Mouse (Mus musculus) hindlimb bud, embryonic 11.5 days (tissue): Measurements from ENCODE around the gene Rabac1.

Experiments
- DNase-seq: peaks from one replicate; pipeline ENCODE4 v3.0.0-alpha.2; 2012; ENCODE audit warnings: low read depth, low spot score; ENCODE audit errors: extremely low spot score

The Rabac1 gene

GRCm38 (mm10) chr7:24971972-24972893, at the start of gene Rabac1:
Gene Rabac1, minus strand, starts transcription at chr7:24972754.
- peak; percentile 89 for DNase-seq

- DNase-seq: no peak
These were observed 39.0 kb upstream of the Rabac1 start for GRCm38 (mm10) chr7:25011592-25011991.

DNA sequence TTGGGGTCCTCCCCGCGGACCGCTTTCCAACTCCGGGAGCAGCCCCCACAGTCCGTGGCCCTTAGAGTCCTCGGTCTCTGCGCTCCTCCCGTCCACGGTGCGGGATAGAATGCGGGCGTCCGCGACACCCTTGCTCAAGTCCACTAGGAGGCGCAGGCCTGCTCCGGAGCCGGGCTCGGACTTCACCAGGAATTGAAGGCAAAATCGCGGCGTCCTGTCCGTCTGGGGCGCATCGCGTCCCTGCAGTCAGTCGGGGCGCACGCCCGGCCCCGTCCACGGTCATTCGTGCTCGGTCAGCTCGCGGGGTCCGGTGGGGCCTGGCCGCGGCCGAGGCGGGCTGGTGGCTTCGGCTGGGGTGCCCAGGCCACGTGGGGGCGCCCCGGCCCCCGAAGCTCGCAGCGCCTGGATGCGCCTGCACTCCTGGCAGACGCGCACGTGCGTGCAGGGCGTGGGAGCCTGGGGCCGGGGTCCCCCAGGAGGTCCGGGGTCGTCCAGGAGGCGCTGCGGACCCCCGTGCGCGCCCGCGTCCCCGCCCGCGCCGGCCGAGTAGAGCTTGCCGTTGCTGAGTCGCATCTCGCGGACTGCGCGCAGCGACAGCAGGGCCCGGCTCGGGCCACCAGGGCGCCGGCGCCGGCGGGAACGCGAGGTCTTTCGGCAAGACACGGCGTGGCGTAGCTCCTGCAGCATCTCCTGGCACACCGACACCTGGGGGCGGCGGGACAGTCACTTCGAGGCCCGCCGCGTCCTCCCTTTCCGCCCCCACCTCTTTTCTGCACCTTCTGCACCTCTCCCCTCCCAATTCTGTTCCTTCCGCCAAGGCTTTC, 37.7 kb upstream of the Rabac1 start:
- no peak for DNase-seq

GRCm38 (mm10) chr7:25009099-25009700, 36.6 kb upstream of the Rabac1 start:
- no peak for DNase-seq

DNA sequence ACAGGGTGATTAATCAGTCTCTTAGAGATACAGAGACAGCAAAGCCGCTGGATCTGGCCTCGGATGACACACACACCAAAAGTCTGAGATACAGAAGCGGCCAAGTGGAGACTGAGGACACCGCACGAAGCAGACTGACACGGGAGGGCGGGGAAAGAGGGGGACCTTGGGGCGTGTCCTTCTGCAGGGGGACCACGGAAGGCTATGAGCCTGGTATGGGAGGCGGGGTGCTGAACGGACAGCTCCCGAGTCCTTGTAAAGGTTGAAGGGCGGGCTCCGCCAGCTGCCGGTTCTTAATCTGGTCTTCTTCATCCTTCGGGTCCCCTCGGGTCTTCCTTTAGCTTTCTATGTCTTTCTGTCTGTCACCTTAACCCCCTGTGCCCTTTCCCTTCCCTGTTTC, 36.1 kb upstream of the Rabac1 start:
- DNase-seq: peak; percentile 39

GRCm38 (mm10) chr7:25007609-25008374, 35.2 kb upstream of the Rabac1 start:
- DNase-seq: no peak

DNA sequence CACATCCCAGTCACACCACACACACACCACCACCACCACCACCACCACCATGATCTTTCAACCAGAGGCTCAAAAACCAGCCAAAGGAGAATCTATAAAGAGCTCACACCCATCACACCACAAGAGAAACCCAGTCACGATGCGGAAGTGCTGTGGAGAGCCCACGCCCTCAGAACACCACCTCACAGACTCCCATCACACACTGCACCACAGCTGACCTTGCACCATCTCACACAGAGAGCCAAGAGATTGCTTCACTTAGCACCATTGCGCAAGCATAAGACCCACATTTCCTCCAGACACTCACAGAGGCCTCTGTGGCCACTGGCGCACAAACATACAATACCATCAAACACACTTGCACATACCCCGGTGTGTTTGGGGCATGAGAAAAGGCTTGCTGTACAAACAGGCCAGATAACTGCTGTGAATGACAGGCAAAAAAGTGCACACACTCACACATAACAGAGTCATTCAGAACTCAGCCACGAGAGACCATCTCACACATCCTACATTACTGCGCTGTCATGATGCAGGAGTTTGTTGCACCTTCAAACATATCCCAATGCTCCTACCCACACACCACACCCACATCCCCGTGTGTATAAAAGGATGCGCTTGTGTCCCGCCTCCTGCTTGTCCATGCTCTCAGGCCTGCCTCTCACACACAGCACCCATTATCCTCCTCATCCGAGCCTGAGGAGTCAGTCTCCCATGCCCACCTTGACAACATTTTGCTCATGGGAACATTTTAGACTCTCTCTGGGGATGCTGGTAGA, 34.2 kb upstream of the Rabac1 start:
- no peak for DNase-seq

DNA sequence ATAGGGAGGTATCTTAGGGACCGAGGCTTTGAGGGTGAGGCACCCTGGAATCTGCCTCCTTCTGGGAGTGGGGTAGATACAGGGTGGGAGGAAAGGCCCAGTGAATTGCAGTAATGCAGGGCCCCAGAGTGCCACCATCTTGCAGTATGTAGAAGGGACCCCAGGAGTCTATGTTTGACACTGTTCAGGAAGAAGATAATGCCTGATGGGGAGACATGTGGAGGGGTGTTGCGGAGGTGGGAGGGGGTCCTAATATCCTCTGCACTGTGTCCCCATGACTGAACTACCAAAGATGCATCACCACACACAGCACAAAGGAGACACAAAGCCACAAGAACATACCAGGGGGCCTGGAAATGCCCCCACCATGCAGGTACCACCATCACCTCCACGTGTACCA, 33.6 kb upstream of the Rabac1 start:
- no peak for DNase-seq

DNA sequence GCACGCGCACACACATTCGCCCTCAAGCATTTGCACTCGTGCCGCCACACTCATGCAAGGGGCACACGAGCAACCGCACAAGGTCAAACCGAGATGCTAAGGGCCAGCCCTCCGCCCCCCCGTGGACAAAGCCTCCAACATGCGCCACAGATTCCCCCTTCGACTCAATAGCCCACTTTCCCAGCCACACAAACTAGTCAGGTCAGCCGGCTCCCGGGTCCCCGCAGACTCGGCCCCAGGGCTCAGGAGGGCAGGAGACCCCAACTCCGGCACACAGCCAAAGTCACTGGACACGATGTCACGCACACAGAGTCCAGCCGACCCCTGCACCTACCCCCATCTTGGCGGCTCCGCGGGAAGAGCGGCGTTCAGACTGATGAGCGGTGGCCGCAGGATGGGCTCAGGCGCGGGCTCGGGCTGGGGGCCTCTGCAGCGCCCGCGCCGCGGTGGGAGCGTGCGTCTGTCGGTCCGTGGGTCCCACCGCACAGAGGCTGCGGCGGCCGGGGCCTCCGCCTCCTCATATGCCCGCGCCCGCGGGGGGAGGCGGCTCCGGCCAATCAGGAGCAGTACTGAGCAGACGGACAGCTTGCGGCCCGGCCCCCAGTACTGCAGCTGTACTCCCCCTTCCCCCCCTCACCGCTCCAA, 33.0 kb upstream of the Rabac1 start, which contains the start of gene Atp1a3:
Gene Atp1a3 (minus strand): TSS at position 538 of the 645 bp plus-strand sequence.
- DNase-seq: no peak

DNA sequence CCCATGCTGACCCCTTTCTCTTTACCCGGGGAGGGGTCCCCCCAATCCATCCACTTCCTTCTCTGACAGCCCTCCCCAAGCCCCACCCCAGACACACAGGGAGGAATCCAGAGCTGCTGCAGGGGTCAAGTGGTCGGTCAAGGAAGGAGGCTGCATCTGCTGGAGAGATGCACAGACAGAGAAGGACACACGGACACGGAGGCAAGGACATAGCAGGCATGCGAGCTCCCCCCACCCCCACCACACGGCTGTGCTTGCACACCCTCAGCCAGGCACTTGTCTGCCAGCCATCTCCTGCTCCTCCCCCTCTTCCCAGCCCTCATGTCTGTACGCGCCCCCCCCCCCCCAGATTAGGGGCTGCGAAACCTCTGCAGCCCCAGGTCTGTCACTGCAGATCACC, 32.3 kb upstream of the Rabac1 start:
- no peak for DNase-seq

DNA sequence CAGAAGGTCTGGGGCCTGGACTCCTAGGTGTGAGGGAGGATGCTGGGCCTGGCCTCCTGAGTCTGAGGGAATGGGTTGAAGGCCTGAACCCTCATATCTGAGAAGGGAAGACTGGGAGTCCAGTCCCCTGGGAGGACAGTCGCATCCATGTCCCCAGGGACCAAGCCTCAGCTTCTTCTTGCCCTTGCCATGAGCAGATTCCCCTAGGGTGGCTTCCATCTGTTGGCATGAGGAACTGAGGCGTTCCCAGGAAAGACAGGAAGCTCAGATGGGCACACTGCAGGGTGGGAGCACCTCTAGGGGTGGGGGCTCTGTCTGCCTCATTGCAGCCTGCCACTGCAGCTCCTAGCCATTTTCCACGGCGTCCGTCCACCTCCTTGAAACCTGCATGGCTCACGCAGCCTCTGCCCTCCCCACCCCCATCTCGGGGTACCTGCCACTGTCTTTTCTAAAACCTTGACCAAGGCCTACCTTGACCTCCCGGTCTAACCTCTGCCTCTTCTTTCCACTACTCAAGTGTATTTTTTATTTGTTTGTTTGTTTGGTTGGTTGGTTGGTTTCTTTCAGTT, 31.4 kb upstream of the Rabac1 start:
- DNase-seq: no peak

GRCm38 (mm10) chr7:25003291-25003690, 30.7 kb upstream of the Rabac1 start:
- no peak for DNase-seq

GRCm38 (mm10) chr7:25000711-25001110, 28.2 kb upstream of the Rabac1 start:
- DNase-seq: no peak

DNA sequence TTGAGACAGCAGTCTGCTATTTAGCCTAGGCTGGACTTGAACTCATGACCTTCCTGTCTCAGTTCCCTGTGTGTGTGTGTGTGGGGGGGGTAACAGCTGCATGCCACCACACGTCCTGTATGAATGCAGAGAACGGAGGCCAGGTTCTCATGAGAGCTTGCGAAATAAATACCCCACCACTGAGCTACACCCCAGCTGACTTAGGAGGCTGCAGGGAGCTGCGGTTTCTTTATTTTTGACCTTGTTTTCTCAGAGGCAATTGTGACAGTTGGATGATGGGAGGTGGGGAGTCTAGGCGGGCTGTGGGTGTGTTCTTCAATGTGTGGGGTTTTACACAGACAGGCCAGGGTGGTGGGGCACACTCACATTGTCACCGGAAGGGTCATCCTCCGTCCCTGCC, 27.7 kb upstream of the Rabac1 start:
- DNase-seq: no peak

GRCm38 (mm10) chr7:24993081-24993480, 20.5 kb upstream of the Rabac1 start:
- no peak for DNase-seq

DNA sequence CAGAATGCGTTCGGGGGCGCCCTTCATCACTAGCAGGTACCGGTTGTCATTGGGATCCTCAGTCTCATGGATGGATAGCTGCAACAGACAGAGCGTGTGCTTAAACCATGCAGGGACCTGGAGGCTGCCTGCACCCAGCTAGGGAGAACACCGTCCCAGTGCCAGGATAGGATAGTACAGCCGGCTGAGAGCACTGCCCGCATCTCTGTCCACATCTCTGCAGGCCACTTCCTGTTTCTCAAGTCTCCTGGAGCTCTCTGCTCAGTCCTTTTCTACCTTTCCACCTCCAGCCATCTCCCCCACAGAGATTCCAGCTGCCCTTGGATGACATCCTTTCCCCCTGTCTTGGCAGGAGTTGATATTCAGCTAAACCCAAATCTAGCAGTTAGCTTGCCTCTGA, 17.9 kb upstream of the Rabac1 start:
- no peak for DNase-seq

DNA sequence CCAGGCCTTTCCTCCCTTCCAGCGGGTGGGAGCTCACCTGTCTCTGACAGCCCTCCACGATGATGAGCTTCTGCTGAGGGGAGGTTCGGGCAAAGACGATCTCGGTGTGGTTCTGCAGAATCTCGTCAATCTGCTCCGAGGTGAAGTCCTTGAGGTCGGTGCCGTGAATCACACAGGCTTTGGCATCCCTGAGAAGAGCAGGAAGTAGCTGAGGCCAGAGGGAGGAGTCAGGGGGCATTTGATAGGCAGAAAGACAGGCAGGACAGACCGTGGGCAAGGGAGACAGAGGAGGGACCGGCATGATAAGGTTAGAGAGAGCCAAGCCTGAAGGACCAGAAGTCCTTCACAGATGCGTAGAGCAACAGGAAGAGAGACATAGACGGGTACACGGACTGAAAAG, 15.4 kb upstream of the Rabac1 start:
- no peak for DNase-seq

- no peak for DNase-seq
These were observed 13.2 kb upstream of the Rabac1 start for GRCm38 (mm10) chr7:24985799-24986198.

DNA sequence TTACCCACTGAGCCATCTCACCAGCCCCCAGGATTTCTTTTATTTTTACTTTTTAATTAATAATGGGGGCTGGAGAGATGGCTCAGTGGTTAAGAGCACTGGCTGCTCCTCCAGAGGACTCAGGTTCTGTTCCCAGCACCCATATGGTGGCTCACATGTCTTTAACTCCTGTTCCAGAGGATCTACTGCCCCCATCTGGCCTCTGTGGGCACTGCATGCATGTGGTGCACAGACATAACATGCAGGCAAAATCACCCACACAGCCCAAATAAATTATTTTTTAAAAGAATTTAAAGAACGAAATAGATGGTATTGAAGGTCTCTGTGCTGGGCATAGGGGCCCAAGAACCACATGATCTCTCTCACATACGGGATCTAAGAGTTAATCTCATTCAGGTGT, 11.8 kb upstream of the Rabac1 start:
- DNase-seq: no peak
